Mouse (Mus musculus) stomach, postnatal 0 days (tissue): ENCODE measurements at regions not wholly inside any gene's neighbourhood (a gene's known extent, or its start where the extent isn't known, plus 50 kb on each side); places are given as distances from the start of the nearest gene placed in this dataset.

Source experiments
- ATAC-seq: fragments of 200-750 bp; cut with Nextera tagmentation; 2 replicates; pipeline ENCODE4 v1.8.0; 2017; ENCODE audit not compliant: low FRiP score, low TSS enrichment
- DNase-seq: peaks from one replicate; pipeline ENCODE4 v3.0.0-alpha.2; 2016; ENCODE audit warnings: low spot score
- H3K27ac ChIP-seq: fragments of 300-500 bp; sonication (generic); replicated peaks from 2 replicates; pipeline ENCODE4 v1.5.1; 2014; ENCODE audit warnings: mild to moderate bottlenecking, control low read depth
- H3K27me3 ChIP-seq: fragments of 300-500 bp; sonication (generic); 2 replicates; pipeline ENCODE4 v1.6.1; 2014; ENCODE audit warnings: low read length; ENCODE audit not compliant: control insufficient read depth, insufficient read depth
- H3K36me3 ChIP-seq: fragments of 300-500 bp; sonication (generic); 2 replicates; pipeline ENCODE4 v1.6.1; 2014; ENCODE audit warnings: low read length, mixed read lengths; ENCODE audit not compliant: control insufficient read depth, insufficient read depth
- H3K4me1 ChIP-seq: fragments of 300-500 bp; sonication (generic); replicated peaks from 2 replicates; pipeline ENCODE4 v1.6.1; 2014; ENCODE audit warnings: antibody characterized with exemption; ENCODE audit not compliant: control insufficient read depth, insufficient read depth
- H3K4me2 ChIP-seq: fragments of 300-500 bp; sonication (generic); replicated peaks from 2 replicates; pipeline ENCODE4 v1.6.1; 2014; ENCODE audit warnings: low read depth, mild to moderate bottlenecking, control low read depth, moderate library complexity
- H3K4me3 ChIP-seq: fragments of 300-500 bp; sonication (generic); 2 replicates; pipeline ENCODE4 v1.5.1; 2014; ENCODE audit warnings: low read depth, low read length, control low read depth
- H3K9ac ChIP-seq: fragments of 300-500 bp; sonication (generic); 2 replicates; pipeline ENCODE4 v1.6.1; 2014; ENCODE audit warnings: mild to moderate bottlenecking, low read length, control low read depth, mixed read lengths
- H3K9me3 ChIP-seq: fragments of 300-500 bp; sonication (generic); 2 replicates; pipeline ENCODE4 v1.6.1; 2016; ENCODE audit warnings: low read length; ENCODE audit not compliant: control insufficient read depth
- CTCF ChIP-seq: IDR thresholded peaks from 2 replicates; pipeline ENCODE4 v1.5.1; 2016; ENCODE audit warnings: antibody characterized with exemption, low read depth, mild to moderate bottlenecking, moderate library complexity
- EP300 ChIP-seq: optimal IDR thresholded peaks from 2 replicates; pipeline ENCODE3; 2016; ENCODE audit warnings: antibody characterized with exemption
- WGBS: fragments of 180-500 bp; shearing (Covaris S2); extraction: QIAGEN DNeasy Blood & Tissue Kit; methylation state at CpG from one replicate; pipeline ENCODE4 v1.1.7; 2014; 5-methylcytosine and 5-hydroxymethylcytosine counted together

DNA sequence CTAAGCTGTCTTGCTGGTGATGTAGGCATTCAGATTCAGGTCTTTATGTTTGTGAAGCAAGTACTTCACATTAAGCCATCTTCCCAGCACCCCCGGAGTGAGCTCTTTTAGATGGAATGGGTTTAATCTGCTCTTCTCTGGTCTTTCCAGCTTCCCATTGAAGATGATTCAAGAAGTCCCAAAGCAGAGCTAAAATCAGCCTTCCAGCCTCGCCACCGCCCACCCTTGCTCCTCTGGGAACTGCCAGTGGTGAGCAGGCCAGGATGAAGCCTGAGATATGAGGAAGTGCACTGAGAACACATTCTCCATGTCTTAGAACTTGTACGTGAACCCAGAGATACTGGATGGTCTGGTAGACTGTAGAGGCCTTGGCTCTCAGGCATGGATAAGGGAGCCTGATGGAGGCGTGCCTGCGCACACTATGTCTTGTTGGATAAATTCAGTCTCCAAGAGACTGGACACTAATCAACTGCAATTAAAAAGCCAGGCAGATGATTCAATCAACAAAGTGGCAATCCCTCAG, 51.3 kb upstream of the Mrtfb start:
- no peak for ATAC-seq
- 85% methylated on average over 6 of the region's 6 CpGs for WGBS
- H3K27ac ChIP-seq: no peak overlapping the region

DNA sequence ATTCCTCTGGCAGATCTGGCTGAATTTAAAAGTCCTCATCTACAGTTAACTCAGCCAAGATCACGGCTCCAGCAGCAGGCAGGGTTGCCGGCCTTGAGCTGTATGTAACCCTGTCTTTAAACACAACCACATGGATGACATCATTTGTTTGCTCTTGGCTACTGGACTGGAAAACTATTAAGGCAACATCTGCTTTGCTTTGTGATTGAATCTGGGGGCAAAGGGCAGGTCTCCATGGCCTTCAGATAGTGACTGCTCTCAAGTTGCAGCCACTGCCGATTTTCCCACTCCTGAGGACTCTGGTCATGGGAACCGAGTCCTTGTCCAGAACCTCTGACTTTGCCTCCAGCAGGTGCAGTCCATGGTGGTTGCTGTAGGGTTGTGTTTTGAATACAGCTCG, 50.4 kb upstream of the Mrtfb start:
- H3K4me2 ChIP-seq: no peak overlapping the region
- DNase-seq (peak; percentile 43), ATAC-seq (peak; percentile 86)
- H3K36me3 ChIP-seq: no peaks in the 10 kb centered on the region
- no peak overlapping the region; the same call in 1 of the 2 replicates for H3K9ac ChIP-seq
- TF ChIP-seq CTCF (no peak), EP300 (no peak)
- no peaks in the 10 kb centered on the region for H3K9me3 ChIP-seq
- no peak overlapping the region for H3K4me3 ChIP-seq
- H3K4me1 ChIP-seq: no peaks in the 10 kb centered on the region
- H3K27ac ChIP-seq: no peak overlapping the region
- H3K27me3 ChIP-seq: no peaks in the 10 kb centered on the region
- WGBS: 30% methylated on average over 5 of the region's 5 CpGs

More for the DNA sequence above, 51.3 kb upstream of the Mrtfb start:
- Histone ChIP-seq H3K4me3 (no peak overlapping the region), H3K4me1 (no peaks in the 10 kb centered on the region), H3K36me3 (no peaks in the 10 kb centered on the region), H3K9ac (no peak overlapping the region), H3K9me3 (no peaks in the 10 kb centered on the region), H3K4me2 (no peak overlapping the region), H3K27me3 (no peaks in the 10 kb centered on the region)
- TF ChIP-seq EP300 (no peak), CTCF (no peak)
- DNase-seq: no peak
